Mouse (Mus musculus): Measurements from ENCODE around the gene Lrrc17. TPM values are rescaled to one million over a fixed set of nuclear protein-coding genes. Genes with fewer than 3 reads are reported as not detected.

The Lrrc17 gene
- polyA plus RNA-seq, 1 experiment from 2014 or later = 47.4 TPM

GRCm38 (mm10) chr5:21545227-21545626 is 1.9 kb downstream of the Lrrc17 start:
- peaks cover 2% of the 10 kb centered on the region; the same call in 1 of the 2 replicates for H3K36me3 ChIP-seq
- H3K4me2 ChIP-seq = peak overlapping the region; percentile 56
- H3K9ac ChIP-seq = no peak overlapping the region
- no peak overlapping the region for H3K27ac ChIP-seq
- H3K27me3 ChIP-seq = no peaks in the 10 kb centered on the region
- no peaks in the 10 kb centered on the region for H3K9me3 ChIP-seq (replicated peaks)
- H3K4me1 ChIP-seq = peaks cover 6% of the 10 kb centered on the region
- ATAC-seq (replicated peaks; ENCODE audit: low FRiP score) = no peak
- peak overlapping the region; percentile 45; the same call in 1 of the 2 replicates for H3K4me3 ChIP-seq (replicated peaks)

- H3K27ac ChIP-seq = no peak overlapping the region
- no peak for ATAC-seq (replicated peaks; ENCODE audit: low FRiP score)
- peak overlapping the region; percentile 56 for H3K4me2 ChIP-seq
- 66% methylated on average over 4 of the region's 4 CpGs for WGBS
- peaks cover 2% of the 10 kb centered on the region; the same call in 1 of the 2 replicates for H3K36me3 ChIP-seq
- no peaks in the 10 kb centered on the region for H3K9me3 ChIP-seq (replicated peaks)
- peaks cover 6% of the 10 kb centered on the region for H3K4me1 ChIP-seq
- H3K4me3 ChIP-seq (replicated peaks) = no peak overlapping the region
- H3K9ac ChIP-seq = no peak overlapping the region
- H3K27me3 ChIP-seq = no peaks in the 10 kb centered on the region
Observed at GRCm38 (mm10) chr5:21545786-21546185, 2.4 kb downstream of the Lrrc17 start.

- peaks cover 6% of the 10 kb centered on the region for H3K4me1 ChIP-seq
- no peaks in the 10 kb centered on the region for H3K27me3 ChIP-seq
- no peak overlapping the region for H3K27ac ChIP-seq
- H3K36me3 ChIP-seq = peaks cover 2% of the 10 kb centered on the region; the same call in 1 of the 2 replicates
- no peak overlapping the region for H3K9ac ChIP-seq
- no peak for ATAC-seq (replicated peaks; ENCODE audit: low FRiP score)
- WGBS = 83% methylated on average over 8 of the region's 8 CpGs
- H3K4me3 ChIP-seq (replicated peaks) = no peak overlapping the region
- H3K9me3 ChIP-seq (replicated peaks) = no peaks in the 10 kb centered on the region
- no peak overlapping the region for H3K4me2 ChIP-seq
Observed at GRCm38 (mm10) chr5:21547005-21547404, 3.6 kb downstream of the Lrrc17 start.

- Histone ChIP-seq H3K27me3 (no peaks in the 10 kb centered on the region), H3K9me3 (replicated peaks) (no peaks in the 10 kb centered on the region), H3K27ac (peak overlapping the region; percentile 41; the same call in 1 of the 2 replicates), H3K4me3 (replicated peaks) (no peak overlapping the region), H3K4me1 (peaks cover 11% of the 10 kb centered on the region), H3K4me2 (no peak overlapping the region), H3K9ac (no peak overlapping the region), H3K36me3 (no peaks in the 10 kb centered on the region)
- peak; percentile 99 for ATAC-seq (replicated peaks; ENCODE audit: low FRiP score)
- 54% methylated on average over 4 of the region's 4 CpGs for WGBS
Observed at GRCm38 (mm10) chr5:21553685-21554084, 10.3 kb downstream of the Lrrc17 start.

GRCm38 (mm10) chr5:21554732-21555131 is 11.4 kb downstream of the Lrrc17 start:
- H3K9me3 ChIP-seq (replicated peaks) = no peaks in the 10 kb centered on the region
- no peak overlapping the region for H3K27ac ChIP-seq
- H3K27me3 ChIP-seq = no peaks in the 10 kb centered on the region
- no peak overlapping the region for H3K4me3 ChIP-seq (replicated peaks)
- no peak for ATAC-seq (replicated peaks; ENCODE audit: low FRiP score)
- no peak overlapping the region for H3K4me2 ChIP-seq
- 89% methylated on average over 1 of the region's 1 CpGs for WGBS
- peaks cover 11% of the 10 kb centered on the region for H3K4me1 ChIP-seq
- no peak overlapping the region for H3K9ac ChIP-seq
- H3K36me3 ChIP-seq = no peaks in the 10 kb centered on the region

- 71% methylated on average over 3 of the region's 3 CpGs for WGBS
- H3K27me3 ChIP-seq = no peaks in the 10 kb centered on the region
- peaks cover 11% of the 10 kb centered on the region for H3K4me1 ChIP-seq
- H3K27ac ChIP-seq = no peak overlapping the region
- H3K9ac ChIP-seq = no peak overlapping the region
- 0 out of 2 replicates have a peak, but pooled peaks cover 8% of the 10 kb centered on the region for H3K36me3 ChIP-seq
- no peak overlapping the region for H3K4me2 ChIP-seq
- no peak for ATAC-seq (replicated peaks; ENCODE audit: low FRiP score)
- H3K9me3 ChIP-seq (replicated peaks) = no peaks in the 10 kb centered on the region
- no peak overlapping the region for H3K4me3 ChIP-seq (replicated peaks)
Observed at GRCm38 (mm10) chr5:21556502-21556901, 13.1 kb downstream of the Lrrc17 start.

- H3K4me3 ChIP-seq (replicated peaks) = no peak overlapping the region
- H3K36me3 ChIP-seq = 0 out of 2 replicates have a peak, but pooled peaks cover 8% of the 10 kb centered on the region
- WGBS = 64% methylated on average over 2 of the region's 2 CpGs
- H3K4me1 ChIP-seq = peaks cover 10% of the 10 kb centered on the region
- H3K9ac ChIP-seq = no peak overlapping the region
- H3K4me2 ChIP-seq = no peak overlapping the region
- ATAC-seq (replicated peaks; ENCODE audit: low FRiP score) = no peak
- no peak overlapping the region for H3K27ac ChIP-seq
- H3K9me3 ChIP-seq (replicated peaks) = no peaks in the 10 kb centered on the region
- no peaks in the 10 kb centered on the region for H3K27me3 ChIP-seq
Observed at GRCm38 (mm10) chr5:21563936-21564335, 20.6 kb downstream of the Lrrc17 start.

GRCm38 (mm10) chr5:21565392-21566065 is 22.2 kb downstream of the Lrrc17 start:
- Histone ChIP-seq H3K4me1 (peaks cover 10% of the 10 kb centered on the region), H3K9me3 (replicated peaks) (no peaks in the 10 kb centered on the region), H3K4me3 (replicated peaks) (no peak overlapping the region), H3K27me3 (no peaks in the 10 kb centered on the region), H3K27ac (no peak overlapping the region), H3K4me2 (no peak overlapping the region), H3K9ac (no peak overlapping the region), H3K36me3 (0 out of 2 replicates have a peak, but pooled peaks cover 7% of the 10 kb centered on the region)
- WGBS = 93% methylated on average over 9 of the region's 9 CpGs
- no peak for ATAC-seq (replicated peaks; ENCODE audit: low FRiP score)

- Histone ChIP-seq H3K4me1 (peaks cover 9% of the 10 kb centered on the region), H3K36me3 (peaks cover 2% of the 10 kb centered on the region; the same call in 1 of the 2 replicates), H3K27ac (no peak overlapping the region), H3K4me3 (replicated peaks) (no peak overlapping the region), H3K27me3 (no peaks in the 10 kb centered on the region), H3K4me2 (no peak overlapping the region), H3K9ac (no peak overlapping the region), H3K9me3 (replicated peaks) (no peaks in the 10 kb centered on the region)
- no peak for ATAC-seq (replicated peaks; ENCODE audit: low FRiP score)
- WGBS = 72% methylated on average over 1 of the region's 1 CpGs
Observed at GRCm38 (mm10) chr5:21567784-21568183, 24.4 kb downstream of the Lrrc17 start.

- Histone ChIP-seq H3K9ac (no peak overlapping the region), H3K9me3 (replicated peaks) (no peaks in the 10 kb centered on the region), H3K4me1 (no peaks in the 10 kb centered on the region), H3K4me3 (replicated peaks) (no peak overlapping the region), H3K27ac (no peak overlapping the region), H3K36me3 (peaks cover 7% of the 10 kb centered on the region), H3K4me2 (no peak overlapping the region), H3K27me3 (no peaks in the 10 kb centered on the region)
- ATAC-seq (replicated peaks; ENCODE audit: low FRiP score) = no peak
- 55% methylated on average over 3 of the region's 3 CpGs for WGBS
Observed at GRCm38 (mm10) chr5:21572764-21573416, 29.5 kb downstream of the Lrrc17 start.

GRCm38 (mm10) chr5:21574386-21575209 is 31.2 kb downstream of the Lrrc17 start:
- ATAC-seq (replicated peaks; ENCODE audit: low FRiP score) = no peak
- Histone ChIP-seq H3K4me3 (replicated peaks) (no peak overlapping the region), H3K27ac (no peak overlapping the region), H3K4me2 (no peak overlapping the region), H3K9ac (no peak overlapping the region), H3K4me1 (no peaks in the 10 kb centered on the region), H3K9me3 (replicated peaks) (no peaks in the 10 kb centered on the region), H3K36me3 (peaks cover 7% of the 10 kb centered on the region), H3K27me3 (no peaks in the 10 kb centered on the region)
- 85% methylated on average over 21 of the region's 21 CpGs for WGBS

GRCm38 (mm10) chr5:21575210-21575550 is 31.8 kb downstream of the Lrrc17 start:
- 80% methylated on average over 13 of the region's 13 CpGs for WGBS
- Histone ChIP-seq H3K4me1 (no peaks in the 10 kb centered on the region), H3K9ac (no peak overlapping the region), H3K27me3 (no peaks in the 10 kb centered on the region), H3K4me3 (replicated peaks) (no peak overlapping the region), H3K9me3 (replicated peaks) (no peaks in the 10 kb centered on the region), H3K4me2 (no peak overlapping the region), H3K36me3 (peaks cover 7% of the 10 kb centered on the region), H3K27ac (no peak overlapping the region)
- no peak for ATAC-seq (replicated peaks; ENCODE audit: low FRiP score)
